Mouse (Mus musculus) embryonic facial prominence, embryonic 10.5 days (tissue): ENCODE results near the gene Nr1h2. TPM values are rescaled to one million over a fixed set of nuclear protein-coding genes. Genes with fewer than 3 reads are reported as not detected.

ENCODE experiments used
- DNase-seq: peaks from one replicate; pipeline ENCODE4 v3.0.0-alpha.2; 2017; ENCODE audit warnings: low spot score
- H3K27ac ChIP-seq: fragments of 300-500 bp; sonication (generic); replicated peaks from 2 replicates; pipeline ENCODE4 v1.5.1; 2016; ENCODE audit warnings: mild to moderate bottlenecking
- H3K27me3 ChIP-seq: fragments of 300-500 bp; sonication (generic); replicated peaks from 2 replicates; pipeline ENCODE4 v1.6.1; 2016; ENCODE audit warnings: low read depth, mild to moderate bottlenecking; ENCODE audit not compliant: poor library complexity, severe bottlenecking
- H3K36me3 ChIP-seq: fragments of 300-500 bp; sonication (generic); replicated peaks from 2 replicates; pipeline ENCODE4 v1.6.1; 2016; ENCODE audit warnings: mild to moderate bottlenecking, moderate library complexity
- H3K4me1 ChIP-seq: fragments of 300-500 bp; sonication (generic); 2 replicates; pipeline ENCODE4 v1.6.1; 2016
- H3K4me3 ChIP-seq: fragments of 300-500 bp; sonication (generic); 2 replicates; pipeline ENCODE4 v1.5.1; 2016; ENCODE audit warnings: mild to moderate bottlenecking, moderate library complexity
- H3K9me3 ChIP-seq: fragments of 300-500 bp; sonication (generic); 2 replicates; pipeline ENCODE4 v1.6.1; 2016; ENCODE audit warnings: mild to moderate bottlenecking
- WGBS: fragments of 180-500 bp; shearing (Covaris S2); methylation state at CpG from one replicate; pipeline ENCODE4 v1.1.7; 2016; 5-methylcytosine and 5-hydroxymethylcytosine counted together
- polyA plus RNA-seq: library from polyadenylated mRNA; unstranded; fragments of >200 nt; fragmentation: Nextera tagmentation; extraction: Ambion mirVana; gene quantifications from 2 replicates; pipeline ENCODE4 v1.2.1, GENCODE M21; 2016

Gene Nr1h2
- polyA plus RNA-seq, 1 experiment from 2014 or later, result 75.0 TPM

DNA sequence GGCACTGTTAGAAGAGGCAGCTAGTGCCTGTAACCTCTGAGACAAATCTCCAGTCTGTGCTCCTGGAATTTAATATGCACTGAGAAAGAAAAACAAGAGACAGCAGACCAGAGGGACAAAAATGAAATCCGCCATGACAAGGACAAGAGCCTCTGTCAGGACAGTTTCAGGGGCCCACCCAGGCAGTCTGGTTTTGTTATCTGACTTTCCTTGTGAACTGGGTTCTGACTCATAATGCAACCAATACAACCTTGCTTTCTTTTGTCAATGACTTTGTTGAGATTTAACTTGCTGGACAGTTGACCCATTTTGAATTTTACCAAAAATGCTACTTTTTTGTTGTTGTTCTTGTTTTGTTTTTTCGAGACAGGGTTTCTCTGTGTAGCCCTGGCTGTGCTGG lies 3.9 kb upstream of the Nr1h2 start:
- H3K9me3 ChIP-seq, result no peaks in the 10 kb centered on the region
- 76% methylated on average over 2 of the region's 2 CpGs for WGBS
- no peaks in the 10 kb centered on the region for H3K27me3 ChIP-seq
- H3K4me3 ChIP-seq, result no peak overlapping the region
- no peak for DNase-seq
- no peak overlapping the region for H3K27ac ChIP-seq
- no peaks in the 10 kb centered on the region for H3K36me3 ChIP-seq
- H3K4me1 ChIP-seq, result peaks cover 13% of the 10 kb centered on the region

GRCm38 (mm10) chr7:44553196-44553764 lies 471 bp downstream of the Nr1h2 start:
- peak overlapping the region; percentile 91 for H3K27ac ChIP-seq
- no peaks in the 10 kb centered on the region for H3K9me3 ChIP-seq
- H3K36me3 ChIP-seq, result peaks cover 33% of the 10 kb centered on the region
- peak overlapping the region; percentile 87 for H3K4me3 ChIP-seq
- H3K27me3 ChIP-seq, result no peaks in the 10 kb centered on the region
- H3K4me1 ChIP-seq, result peaks cover 17% of the 10 kb centered on the region
- WGBS, result 1% methylated on average over 32 of the region's 32 CpGs
- peak; percentile 95 for DNase-seq

DNA sequence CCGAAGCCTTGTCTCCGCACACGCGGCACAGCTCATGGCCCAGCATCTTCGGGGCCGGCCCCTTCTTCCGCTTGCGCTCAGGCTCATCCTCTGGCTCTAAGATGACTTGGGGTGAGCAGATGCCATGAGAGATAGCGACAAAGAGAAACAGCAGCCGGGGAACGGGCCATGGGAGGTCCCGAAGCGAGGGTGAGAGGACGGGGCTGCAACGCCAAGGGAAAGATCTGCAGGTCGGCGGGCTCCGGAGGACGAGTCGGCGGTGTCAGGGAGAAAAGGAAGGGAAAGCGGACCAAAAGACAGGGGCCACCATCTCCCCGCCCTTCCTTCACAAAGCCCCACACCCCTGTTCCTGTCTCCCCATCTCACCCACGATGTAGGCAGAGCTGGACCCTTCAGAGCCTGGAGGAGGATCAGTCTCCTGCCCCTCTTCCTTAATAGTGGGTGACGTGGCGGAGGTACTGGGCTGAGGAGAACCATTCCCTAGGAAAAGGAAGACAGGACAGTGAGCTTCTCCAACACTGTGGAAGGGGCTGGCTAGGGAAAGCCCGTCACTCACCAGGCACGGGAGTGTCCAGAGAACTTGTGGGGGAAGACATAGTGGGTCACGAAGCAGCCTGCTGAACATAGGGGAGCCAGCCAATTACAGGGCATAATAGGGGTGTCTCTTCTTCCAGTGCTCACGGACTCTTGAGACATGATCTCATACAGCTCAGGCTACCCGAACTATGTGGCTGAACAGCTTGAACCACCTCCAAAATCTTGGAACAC lies 1.4 kb downstream of the Nr1h2 start:
- peaks cover 33% of the 10 kb centered on the region for H3K36me3 ChIP-seq
- H3K4me1 ChIP-seq, result peaks cover 25% of the 10 kb centered on the region
- H3K9me3 ChIP-seq, result no peaks in the 10 kb centered on the region
- no peak overlapping the region for H3K27ac ChIP-seq
- H3K4me3 ChIP-seq, result peak overlapping the region; percentile 87
- WGBS, result 88% methylated on average over 31 of the region's 31 CpGs
- no peaks in the 10 kb centered on the region for H3K27me3 ChIP-seq
- DNase-seq, result no peak

- DNase-seq, result no peak
- H3K4me3 ChIP-seq, result peak overlapping the region; percentile 11; the same call in 1 of the 2 replicates
- peaks cover 36% of the 10 kb centered on the region for H3K36me3 ChIP-seq
- H3K9me3 ChIP-seq, result no peaks in the 10 kb centered on the region
- H3K27me3 ChIP-seq, result no peaks in the 10 kb centered on the region
- H3K27ac ChIP-seq, result no peak overlapping the region
- peaks cover 31% of the 10 kb centered on the region for H3K4me1 ChIP-seq
- 82% methylated on average over 22 of the region's 22 CpGs for WGBS
Observed at GRCm38 (mm10) chr7:44551731-44552130, 2.0 kb downstream of the Nr1h2 start.

DNA sequence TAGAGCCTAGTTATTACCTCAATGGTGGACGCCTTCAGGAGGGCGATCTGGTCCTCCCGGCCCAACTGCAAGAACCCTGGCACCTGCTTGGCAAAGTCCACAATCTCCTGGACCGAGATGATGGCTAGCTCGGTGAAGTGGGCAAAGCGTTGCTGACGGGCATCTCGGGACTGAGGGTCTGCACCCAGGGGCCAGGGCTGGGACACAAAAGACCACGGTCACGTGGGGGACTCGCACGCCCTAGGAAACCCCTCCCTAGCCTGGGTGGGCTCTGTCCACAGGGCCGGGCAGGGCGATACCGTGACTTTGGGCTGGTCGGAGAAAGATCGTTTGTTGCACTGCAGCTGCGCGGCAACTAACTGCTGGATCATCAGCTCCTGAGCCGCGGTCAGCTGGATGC lies 2.5 kb downstream of the Nr1h2 start:
- no peak for DNase-seq
- peaks cover 40% of the 10 kb centered on the region for H3K36me3 ChIP-seq
- peaks cover 32% of the 10 kb centered on the region for H3K4me1 ChIP-seq
- 94% methylated on average over 21 of the region's 21 CpGs for WGBS
- no peaks in the 10 kb centered on the region for H3K27me3 ChIP-seq
- H3K27ac ChIP-seq, result no peak overlapping the region
- H3K9me3 ChIP-seq, result peaks cover 4% of the 10 kb centered on the region; the same call in 1 of the 2 replicates
- H3K4me3 ChIP-seq, result peak overlapping the region; percentile 4; the same call in 1 of the 2 replicates

DNA sequence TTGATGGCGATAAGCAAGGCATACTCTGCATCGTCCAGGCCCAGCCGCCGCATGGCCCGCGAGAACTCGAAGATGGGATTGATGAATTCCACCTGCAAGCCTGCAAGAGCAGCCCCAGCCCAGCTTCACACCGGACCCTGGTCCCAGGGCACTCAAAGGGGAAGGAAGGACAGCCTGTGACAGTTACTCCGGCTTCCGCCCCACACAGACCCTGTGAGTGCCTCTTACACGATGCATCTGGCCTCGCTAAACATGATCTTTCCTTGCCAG lies 3.4 kb downstream of the Nr1h2 start:
- peaks cover 48% of the 10 kb centered on the region for H3K36me3 ChIP-seq
- DNase-seq, result no peak
- H3K9me3 ChIP-seq, result peaks cover 8% of the 10 kb centered on the region; the same call in 1 of the 2 replicates
- H3K27me3 ChIP-seq, result no peaks in the 10 kb centered on the region
- no peak overlapping the region for H3K4me3 ChIP-seq
- H3K27ac ChIP-seq, result no peak overlapping the region
- WGBS, result 96% methylated on average over 12 of the region's 12 CpGs
- H3K4me1 ChIP-seq, result peaks cover 32% of the 10 kb centered on the region

GRCm38 (mm10) chr7:44549621-44550408 lies 3.9 kb downstream of the Nr1h2 start:
- Histone ChIP-seq H3K4me3 (no peak overlapping the region), H3K9me3 (peaks cover 8% of the 10 kb centered on the region; the same call in 1 of the 2 replicates), H3K4me1 (peaks cover 32% of the 10 kb centered on the region), H3K36me3 (peaks cover 53% of the 10 kb centered on the region), H3K27ac (no peak overlapping the region), H3K27me3 (no peaks in the 10 kb centered on the region)
- 95% methylated on average over 23 of the region's 23 CpGs for WGBS
- no peak for DNase-seq

DNA sequence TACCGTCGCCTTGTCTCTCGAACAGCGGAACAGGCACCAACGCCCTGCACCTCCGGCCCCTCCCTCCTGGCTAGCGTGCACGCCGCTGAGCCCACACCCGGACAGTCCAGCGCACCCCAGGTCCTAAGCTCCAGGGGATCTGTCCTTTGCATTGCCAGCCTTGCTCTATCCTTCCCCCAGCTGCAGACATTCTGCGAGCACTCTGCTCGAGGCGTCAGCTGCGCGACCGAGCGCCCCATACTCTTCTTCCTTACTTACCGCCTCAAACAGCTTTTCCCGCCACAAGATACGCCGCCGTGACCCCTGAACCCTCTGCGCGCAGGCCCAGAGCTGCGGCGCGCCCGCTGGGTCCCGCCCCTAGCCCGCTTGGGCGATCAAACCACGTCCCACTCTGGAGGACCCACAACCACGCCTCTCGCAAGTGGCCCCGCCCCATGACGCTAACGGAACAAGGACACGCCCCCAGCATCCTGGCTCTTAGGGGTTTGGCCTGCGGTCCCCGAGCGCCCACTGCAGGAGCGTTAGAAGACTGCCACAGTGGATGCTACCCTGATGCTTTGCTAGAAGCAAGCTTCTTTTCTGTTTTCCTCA lies 5.2 kb downstream of the Nr1h2 start, which contains the start of gene Pold1:
Pold1 (minus strand) TSS at position 353 of the 591 bp plus-strand sequence.
- H3K27me3 ChIP-seq, result no peaks in the 10 kb centered on the region
- peak within 1 kb of the TSS; percentile 81 for H3K4me3 ChIP-seq
- H3K4me1 ChIP-seq, result peaks cover 27% of the 10 kb centered on the region
- H3K9me3 ChIP-seq, result peaks cover 8% of the 10 kb centered on the region; the same call in 1 of the 2 replicates
- under 1% methylated on average over 43 of the region's 43 CpGs for WGBS
- peak; percentile 100 for DNase-seq
- peak within 1 kb of the TSS; percentile 92 for H3K27ac ChIP-seq
- H3K36me3 ChIP-seq, result peaks cover 58% of the 10 kb centered on the region

GRCm38 (mm10) chr7:44547725-44548124 lies 6.0 kb downstream of the Nr1h2 start:
- Histone ChIP-seq H3K4me3 (peak overlapping the region; percentile 81), H3K27me3 (no peaks in the 10 kb centered on the region), H3K9me3 (peaks cover 8% of the 10 kb centered on the region; the same call in 1 of the 2 replicates), H3K4me1 (peaks cover 20% of the 10 kb centered on the region), H3K36me3 (peaks cover 67% of the 10 kb centered on the region), H3K27ac (peak overlapping the region; percentile 92)
- WGBS, result 35% methylated on average over 5 of the region's 5 CpGs
- peak; percentile 19 for DNase-seq

DNA sequence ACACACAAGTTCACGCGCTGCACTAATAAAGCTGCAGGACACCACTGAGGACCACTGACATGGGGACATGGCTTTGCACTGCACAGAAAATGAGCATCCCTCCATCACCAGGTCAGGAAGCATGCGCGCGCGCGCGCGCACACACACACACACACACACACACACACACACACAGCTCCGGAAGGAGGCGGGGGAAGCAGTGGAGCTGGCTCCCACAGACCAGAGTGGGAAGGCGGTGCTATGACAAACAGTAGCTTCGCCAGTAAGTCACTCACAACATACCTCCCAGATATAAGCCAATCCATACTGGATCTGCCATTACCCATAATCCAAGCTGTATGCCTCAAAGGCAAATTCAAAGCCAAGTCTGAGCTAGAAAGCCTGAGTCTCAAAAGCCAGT lies 6.7 kb downstream of the Nr1h2 start:
- Histone ChIP-seq H3K4me1 (peaks cover 15% of the 10 kb centered on the region), H3K4me3 (peak overlapping the region; percentile 81), H3K27me3 (no peaks in the 10 kb centered on the region), H3K27ac (0 out of 2 replicates have a peak overlapping the region, but pooled peaks have one; percentile 92), H3K36me3 (peaks cover 69% of the 10 kb centered on the region), H3K9me3 (peaks cover 8% of the 10 kb centered on the region; the same call in 1 of the 2 replicates)
- DNase-seq, result peak; percentile 10
- 93% methylated on average over 13 of the region's 13 CpGs for WGBS

- DNase-seq, result no peak
- Histone ChIP-seq H3K27me3 (no peaks in the 10 kb centered on the region), H3K27ac (no peak overlapping the region), H3K36me3 (peaks cover 69% of the 10 kb centered on the region), H3K4me3 (no peak overlapping the region), H3K4me1 (peaks cover 15% of the 10 kb centered on the region), H3K9me3 (peaks cover 8% of the 10 kb centered on the region; the same call in 1 of the 2 replicates)
- WGBS, result 95% methylated on average over 3 of the region's 3 CpGs
Observed at GRCm38 (mm10) chr7:44546274-44546673, 7.5 kb downstream of the Nr1h2 start.

GRCm38 (mm10) chr7:44543071-44543470 lies 10.7 kb downstream of the Nr1h2 start:
- Histone ChIP-seq H3K27ac (no peak overlapping the region), H3K36me3 (peaks cover 81% of the 10 kb centered on the region), H3K9me3 (peaks cover 8% of the 10 kb centered on the region; the same call in 1 of the 2 replicates), H3K4me3 (no peak overlapping the region), H3K27me3 (no peaks in the 10 kb centered on the region), H3K4me1 (peaks cover 14% of the 10 kb centered on the region)
- DNase-seq, result no peak
- 83% methylated on average over 12 of the region's 12 CpGs for WGBS
